Mouse (Mus musculus): ENCODE measurements around the gene Cacna2d4.

Cacna2d4 gene

GRCm38 (mm10) chr6:119387801-119388649 is 151.7 kb downstream of the Cacna2d4 start:
- DNase-seq (ENCODE audit: low spot score in 2 of 2) = peak; percentile 53 to 59

GRCm38 (mm10) chr6:119388650-119389012 is 152.3 kb downstream of the Cacna2d4 start:
- DNase-seq (ENCODE audit: low spot score in 2 of 2) = peak; percentile 91 to 99

GRCm38 (mm10) chr6:119389089-119389488 is 152.8 kb downstream of the Cacna2d4 start:
- DNase-seq (ENCODE audit: low spot score in 2 of 2) = no peak

- DNase-seq (ENCODE audit: low spot score in 2 of 2) = no peak
Observed at GRCm38 (mm10) chr6:119390728-119391127, 154.4 kb downstream of the Cacna2d4 start.

DNA sequence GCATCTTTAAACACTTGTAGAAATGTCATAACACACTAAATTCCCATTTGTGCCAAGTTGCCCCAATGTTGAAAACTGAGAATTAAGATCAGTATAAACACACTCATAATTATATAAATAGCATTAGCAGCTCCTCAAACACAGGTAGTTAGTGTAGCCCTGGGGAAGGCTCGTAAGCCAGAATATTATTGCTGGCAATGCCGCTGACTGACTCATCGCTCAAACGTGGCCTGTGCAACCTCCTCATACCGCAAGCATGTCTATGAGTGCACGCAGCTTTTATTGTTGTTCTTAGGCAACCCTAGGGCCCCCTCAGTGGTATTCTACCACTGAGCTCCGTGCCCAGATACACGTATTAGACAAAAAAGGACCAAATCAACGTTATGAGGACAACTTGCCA is 156.5 kb downstream of the Cacna2d4 start:
- DNase-seq (ENCODE audit: low spot score in 2 of 2) = no peak

GRCm38 (mm10) chr6:119395421-119396308 is 159.3 kb downstream of the Cacna2d4 start:
- peak in 1 of 2 experiments; percentile 54 for DNase-seq (ENCODE audit: low spot score in 2 of 2)

DNA sequence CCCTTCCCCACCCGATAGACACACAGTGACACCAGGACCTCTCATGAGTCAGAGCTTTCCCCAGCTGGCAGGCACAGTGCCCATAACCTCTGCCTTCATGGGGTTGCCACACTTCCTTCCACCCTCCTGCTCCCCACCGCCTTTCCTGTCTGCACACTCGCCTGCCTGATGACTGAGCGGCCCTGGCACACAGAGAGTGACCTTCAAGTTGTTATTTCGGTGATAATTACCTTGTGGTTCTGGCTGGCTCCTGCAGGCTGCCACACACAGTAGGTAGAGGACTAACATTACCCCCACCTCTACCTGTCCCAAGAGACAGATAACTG is 159.9 kb downstream of the Cacna2d4 start:
- DNase-seq (ENCODE audit: low spot score in 2 of 2) = peak; percentile 23 to 63

DNA sequence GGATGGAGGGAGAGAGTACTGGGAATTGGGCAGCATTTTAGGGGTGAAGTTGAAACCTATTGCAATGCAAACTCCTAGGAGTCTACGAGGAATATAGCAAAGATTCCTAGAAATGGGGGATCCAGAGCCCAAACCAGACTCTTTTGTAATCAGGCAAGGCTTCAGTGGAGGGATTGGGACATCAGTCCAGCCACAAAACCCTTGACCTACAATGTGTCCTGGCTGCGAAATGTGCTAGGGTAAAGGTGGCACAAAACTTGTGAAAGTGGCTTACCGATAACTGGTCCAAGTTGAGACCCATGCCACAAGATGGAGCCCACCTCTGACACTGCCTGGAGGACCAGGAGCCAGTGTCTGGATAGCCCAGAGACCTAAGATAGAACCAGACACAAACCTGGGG is 163.0 kb downstream of the Cacna2d4 start:
- DNase-seq (ENCODE audit: low spot score in 2 of 2) = no peak

GRCm38 (mm10) chr6:119400649-119401048 is 164.3 kb downstream of the Cacna2d4 start:
- no peak for DNase-seq (ENCODE audit: low spot score in 2 of 2)

GRCm38 (mm10) chr6:119401545-119402304 is 165.4 kb downstream of the Cacna2d4 start:
- no peak for DNase-seq (ENCODE audit: low spot score in 2 of 2)

Measured in spleen, postnatal 10 days (tissue).